Mouse (Mus musculus) forebrain, embryonic 15.5 days (tissue): ENCODE data around the gene Fkbp1b. TPM values are rescaled to one million over a fixed set of nuclear protein-coding genes. Genes with fewer than 3 reads are reported as not detected.
"Not testable (repeated sequence)": the region's sequence is repeated elsewhere in the genome, so short reads cannot be mapped to it uniquely, and the experiment has no call there.

Source experiments
- ATAC-seq: fragments of 200-750 bp; cut with Nextera tagmentation; replicated peaks from 2 replicates; pipeline ENCODE4 v1.8.0; 2017; ENCODE audit warnings: mild to moderate bottlenecking, moderate TSS enrichment, moderate library complexity
- H3K27ac ChIP-seq: fragments of 300-500 bp; sonication (generic); replicated peaks from 2 replicates; pipeline ENCODE4 v1.5.1; 2015; ENCODE audit warnings: mild to moderate bottlenecking, inconsistent platforms
- H3K27me3 ChIP-seq: fragments of 300-500 bp; sonication (generic); 2 replicates; pipeline ENCODE4 v1.6.1; 2015; ENCODE audit warnings: inconsistent platforms
- H3K36me3 ChIP-seq: fragments of 300-500 bp; sonication (generic); 2 replicates; pipeline ENCODE4 v1.6.1; 2015; ENCODE audit warnings: mild to moderate bottlenecking, inconsistent platforms
- H3K4me1 ChIP-seq: fragments of 300-500 bp; sonication (generic); 2 replicates; pipeline ENCODE4 v1.6.1; 2015; ENCODE audit warnings: inconsistent platforms
- H3K4me2 ChIP-seq: fragments of 300-500 bp; sonication (generic); replicated peaks from 2 replicates; pipeline ENCODE4 v1.6.1; 2015; ENCODE audit warnings: mild to moderate bottlenecking, inconsistent platforms
- H3K4me3 ChIP-seq: fragments of 300-500 bp; sonication (generic); 2 replicates; pipeline ENCODE4 v1.5.1; 2015; ENCODE audit warnings: mild to moderate bottlenecking, inconsistent platforms
- H3K9ac ChIP-seq: fragments of 300-500 bp; sonication (generic); replicated peaks from 2 replicates; pipeline ENCODE4 v1.6.1; 2015; ENCODE audit warnings: mild to moderate bottlenecking, inconsistent platforms
- H3K9me3 ChIP-seq: fragments of 300-500 bp; sonication (generic); 2 replicates; pipeline ENCODE4 v1.6.1; 2016; ENCODE audit warnings: inconsistent platforms
- WGBS: fragments of 180-500 bp; shearing (Covaris S2); methylation state at CpG from one replicate; pipeline ENCODE4 v1.1.7; 2015; ENCODE audit warnings: mixed read lengths; 5-methylcytosine and 5-hydroxymethylcytosine counted together
- polyA plus RNA-seq: library from polyadenylated mRNA; unstranded; fragments of >200 nt; fragmentation: Nextera tagmentation; extraction: Ambion mirVana; gene quantifications from 2 replicates; pipeline ENCODE4 v1.2.1, GENCODE M21; 2015

Fkbp1b gene
- polyA plus RNA-seq, 1 experiment from 2014 or later: 20.0 TPM

- not testable (repeated sequence) for H3K27ac ChIP-seq, H3K9ac ChIP-seq, ATAC-seq, H3K4me2 ChIP-seq, H3K4me3 ChIP-seq, H3K4me1 ChIP-seq, H3K36me3 ChIP-seq, H3K9me3 ChIP-seq, H3K27me3 ChIP-seq
- 94% methylated on average over 25 of the region's 25 CpGs for WGBS
Measured at GRCm38 (mm10) chr12:4788128-4788527, 53.3 kb downstream of the Fkbp1b start.

- Histone ChIP-seq H3K4me3 (no peak overlapping the region), H3K9ac (no peak overlapping the region), H3K27ac (no peak overlapping the region), H3K4me2 (no peak overlapping the region), H3K9me3 (no peaks in the 10 kb centered on the region), H3K27me3 (no peaks in the 10 kb centered on the region), H3K4me1 (no peaks in the 10 kb centered on the region), H3K36me3 (no peaks in the 10 kb centered on the region)
- ATAC-seq: no peak
- 76% methylated on average over 2 of the region's 2 CpGs for WGBS
Measured at GRCm38 (mm10) chr12:4784466-4784865, 56.9 kb downstream of the Fkbp1b start.

- H3K27ac ChIP-seq: no peak overlapping the region
- no peak overlapping the region for H3K4me3 ChIP-seq
- H3K9ac ChIP-seq: no peak overlapping the region
- ATAC-seq: no peak
- 68% methylated on average over 5 of the region's 5 CpGs for WGBS
- H3K4me2 ChIP-seq: no peak overlapping the region
- no peaks in the 10 kb centered on the region for H3K4me1 ChIP-seq
- H3K36me3 ChIP-seq: no peaks in the 10 kb centered on the region
- no peaks in the 10 kb centered on the region for H3K9me3 ChIP-seq
- H3K27me3 ChIP-seq: no peaks in the 10 kb centered on the region
Measured at GRCm38 (mm10) chr12:4783598-4783997, 57.8 kb downstream of the Fkbp1b start.

Other genes with a start within 250 kb of the Fkbp1b start
- gene Itsn2, start 249.0 kb downstream of the Fkbp1b start, polyA plus RNA-seq: 21.2 and 21.5 TPM in 2 replicates
- gene Gm3625, start 248.7 kb downstream of the Fkbp1b start, polyA plus RNA-seq: not detected in 2 replicates
- 0.61 and 0.89 TPM in 2 replicates for gene Fam228a, start 103.2 kb downstream of the Fkbp1b start, polyA plus RNA-seq
- 9.3 and 10.7 TPM in 2 replicates for gene Pfn4, start 72.6 kb downstream of the Fkbp1b start, polyA plus RNA-seq
- gene Fam228b, start 72.3 kb downstream of the Fkbp1b start, polyA plus RNA-seq: 4.8 TPM in 2 replicates
- 245 and 258 TPM in 2 replicates for gene Sf3b6, start 24.0 kb downstream of the Fkbp1b start, polyA plus RNA-seq
- gene Wdcp, start 1.7 kb upstream of the Fkbp1b start, polyA plus RNA-seq: 14.5 and 16.0 TPM in 2 replicates
- gene Mfsd2b, start 32.8 kb upstream of the Fkbp1b start, polyA plus RNA-seq: 0.81 and 1.1 TPM in 2 replicates
- gene Ubxn2a, start 66.1 kb upstream of the Fkbp1b start, polyA plus RNA-seq: 50.7 and 53.2 TPM in 2 replicates
- 11.3 and 12.4 TPM in 2 replicates for gene Atad2b, start 75.8 kb upstream of the Fkbp1b start, polyA plus RNA-seq